Mouse (Mus musculus) liver, embryonic 11.5 days (tissue): ENCODE measurements around the gene Tln2. TPM values are rescaled to one million over a fixed set of nuclear protein-coding genes. Genes with fewer than 3 reads are reported as not detected.

Experiments
- microRNA counts: library from miRNA; unstranded; fragments of <30 nt; microRNA quantifications from one replicate; lab custom pipeline; 2015
- microRNA-seq: library from miRNA; unstranded; fragments of <30 nt; microRNA quantifications from one replicate; pipeline ENCODE4, GENCODE M21; 2017; ENCODE audit warnings: borderline number of aligned reads
- polyA plus RNA-seq: library from polyadenylated mRNA; unstranded; fragments of >200 nt; fragmentation: Nextera tagmentation; extraction: Ambion mirVana; gene quantifications from 2 replicates; pipeline ENCODE4 v1.2.1, GENCODE M21; 2014

The Tln2 gene
- polyA plus RNA-seq, 1 experiment from 2014 or later, result 12.7 TPM

MicroRNAs within 50 kb of the gene (microRNA counts, 519-probe panel; counts per million panel counts)
- microRNA mmu-miR-190 (lab: Ali Mortazavi, UCI), result not detected

Small RNAs within 50 kb of the gene (microRNA-seq; reads per million reads assigned to microRNA genes)
- gene Mir190a, result 108 reads per million, percentile 50 among the genes with 10 or more reads in this experiment

Other genes starting within 250 kb of the Tln2 start
- gene C2cd4b, start 199.7 kb upstream of the Tln2 start, polyA plus RNA-seq, result not detected in 2 replicates